Mouse (Mus musculus): ENCODE results near the gene Sorcs1. TPM values are rescaled to one million over a fixed set of nuclear protein-coding genes. Genes with fewer than 3 reads are reported as not detected.

Gene Sorcs1
- polyA plus RNA-seq, 1 experiment from 2014 or later, result not detected

GRCm38 (mm10) chr19:50326151-50326550 is 352.3 kb downstream of the Sorcs1 start:
- H3K27ac ChIP-seq, result no peak overlapping the region
- H3K36me3 ChIP-seq (ENCODE audit: inconsistent target), result no peaks in the 10 kb centered on the region
- no peak overlapping the region for H3K4me3 ChIP-seq (ENCODE audit: inconsistent target)
- WGBS (ENCODE audit: missing documents), result 57% methylated on average over 3 of the region's 3 CpGs
- no peaks in the 10 kb centered on the region for H3K79me2 ChIP-seq (ENCODE audit: inconsistent target)

GRCm38 (mm10) chr19:50325686-50326085 is 352.8 kb downstream of the Sorcs1 start:
- 91% methylated on average over 10 of the region's 10 CpGs for WGBS (ENCODE audit: missing documents)
- no peak overlapping the region for H3K4me3 ChIP-seq (ENCODE audit: inconsistent target)
- no peaks in the 10 kb centered on the region for H3K79me2 ChIP-seq (ENCODE audit: inconsistent target)
- H3K27ac ChIP-seq, result no peak overlapping the region
- H3K36me3 ChIP-seq (ENCODE audit: inconsistent target), result no peaks in the 10 kb centered on the region

- Histone ChIP-seq H3K79me2 (ENCODE audit: inconsistent target) (no peaks in the 10 kb centered on the region), H3K36me3 (ENCODE audit: inconsistent target) (no peaks in the 10 kb centered on the region), H3K27ac (no peak overlapping the region), H3K4me3 (ENCODE audit: inconsistent target) (no peak overlapping the region)
- 85% methylated on average over 2 of the region's 2 CpGs for WGBS (ENCODE audit: missing documents)
These were observed 371.4 kb downstream of the Sorcs1 start for GRCm38 (mm10) chr19:50307046-50307445.

- no peaks in the 10 kb centered on the region for H3K36me3 ChIP-seq (ENCODE audit: inconsistent target)
- H3K27ac ChIP-seq, result no peak overlapping the region
- no peak overlapping the region for H3K4me3 ChIP-seq (ENCODE audit: inconsistent target)
- 85% methylated on average over 7 of the region's 7 CpGs for WGBS (ENCODE audit: missing documents)
- no peaks in the 10 kb centered on the region for H3K79me2 ChIP-seq (ENCODE audit: inconsistent target)
These were observed 384.2 kb downstream of the Sorcs1 start for GRCm38 (mm10) chr19:50294205-50294604.

GRCm38 (mm10) chr19:50264450-50264849 is 414.0 kb downstream of the Sorcs1 start:
- no peak overlapping the region for H3K27ac ChIP-seq
- no peak overlapping the region for H3K4me3 ChIP-seq (ENCODE audit: inconsistent target)
- no peaks in the 10 kb centered on the region for H3K36me3 ChIP-seq (ENCODE audit: inconsistent target)
- no peaks in the 10 kb centered on the region for H3K79me2 ChIP-seq (ENCODE audit: inconsistent target)
- WGBS (ENCODE audit: missing documents), result 40% methylated on average over 1 of the region's 1 CpGs

- WGBS (ENCODE audit: missing documents), result 39% methylated on average over 16 of the region's 16 CpGs
These were observed 419.6 kb downstream of the Sorcs1 start for GRCm38 (mm10) chr19:50258718-50259413.

GRCm38 (mm10) chr19:50220476-50220875 is 458.0 kb downstream of the Sorcs1 start:
- WGBS (ENCODE audit: missing documents), result 80% methylated on average over 5 of the region's 5 CpGs
- Histone ChIP-seq H3K27ac (no peak overlapping the region), H3K36me3 (ENCODE audit: inconsistent target) (no peaks in the 10 kb centered on the region), H3K79me2 (ENCODE audit: inconsistent target) (no peaks in the 10 kb centered on the region), H3K4me3 (ENCODE audit: inconsistent target) (no peak overlapping the region)

More at GRCm38 (mm10) chr19:50258718-50259413, 419.6 kb downstream of the Sorcs1 start:
- Histone ChIP-seq H3K27ac (no peak overlapping the region), H3K36me3 (ENCODE audit: inconsistent target) (no peaks in the 10 kb centered on the region), H3K4me3 (ENCODE audit: inconsistent target) (no peak overlapping the region), H3K79me2 (ENCODE audit: inconsistent target) (no peaks in the 10 kb centered on the region)

GRCm38 (mm10) chr19:50214466-50215228 is 463.8 kb downstream of the Sorcs1 start:
- Histone ChIP-seq H3K36me3 (ENCODE audit: inconsistent target) (no peaks in the 10 kb centered on the region), H3K27ac (no peak overlapping the region), H3K4me3 (ENCODE audit: inconsistent target) (no peak overlapping the region), H3K79me2 (ENCODE audit: inconsistent target) (no peaks in the 10 kb centered on the region)
- 51% methylated on average over 7 of the region's 7 CpGs for WGBS (ENCODE audit: missing documents)

- 75% methylated on average over 7 of the region's 7 CpGs for WGBS (ENCODE audit: missing documents)
- Histone ChIP-seq H3K36me3 (ENCODE audit: inconsistent target) (no peaks in the 10 kb centered on the region), H3K27ac (no peak overlapping the region), H3K4me3 (ENCODE audit: inconsistent target) (no peak overlapping the region), H3K79me2 (ENCODE audit: inconsistent target) (no peaks in the 10 kb centered on the region)
These were observed 468.0 kb downstream of the Sorcs1 start for GRCm38 (mm10) chr19:50210456-50210855.

- 94% methylated on average over 2 of the region's 6 CpGs for WGBS (ENCODE audit: missing documents)
- Histone ChIP-seq H3K27ac (no peak overlapping the region), H3K36me3 (ENCODE audit: inconsistent target) (no peaks in the 10 kb centered on the region), H3K4me3 (ENCODE audit: inconsistent target) (no peak overlapping the region), H3K79me2 (ENCODE audit: inconsistent target) (no peaks in the 10 kb centered on the region)
These were observed 474.1 kb downstream of the Sorcs1 start for GRCm38 (mm10) chr19:50204341-50204740.

- Histone ChIP-seq H3K79me2 (ENCODE audit: inconsistent target) (no peaks in the 10 kb centered on the region), H3K36me3 (ENCODE audit: inconsistent target) (no peaks in the 10 kb centered on the region), H3K4me3 (ENCODE audit: inconsistent target) (no peak overlapping the region), H3K27ac (no peak overlapping the region)
- 64% methylated on average over 1 of the region's 1 CpGs for whole genome bisulfite sequencing (ENCODE audit: missing documents)
These were observed 481.9 kb downstream of the Sorcs1 start for GRCm38 (mm10) chr19:50196592-50196991.

GRCm38 (mm10) chr19:50185769-50186715 is 492.4 kb downstream of the Sorcs1 start:
- Histone ChIP-seq H3K4me3 (ENCODE audit: inconsistent target) (no peak overlapping the region), H3K79me2 (ENCODE audit: inconsistent target) (no peaks in the 10 kb centered on the region), H3K27ac (no peak overlapping the region), H3K36me3 (ENCODE audit: inconsistent target) (no peaks in the 10 kb centered on the region)
- WGBS (ENCODE audit: missing documents), result 83% methylated on average over 10 of the region's 10 CpGs

- no peak overlapping the region for H3K27ac ChIP-seq
- no peaks in the 10 kb centered on the region for H3K36me3 ChIP-seq (ENCODE audit: inconsistent target)
- H3K79me2 ChIP-seq (ENCODE audit: inconsistent target), result no peaks in the 10 kb centered on the region
- no peak overlapping the region for H3K4me3 ChIP-seq (ENCODE audit: inconsistent target)
- WGBS (ENCODE audit: missing documents), result 28% methylated on average over 18 of the region's 21 CpGs
These were observed 493.4 kb downstream of the Sorcs1 start for GRCm38 (mm10) chr19:50184901-50185623.

- H3K79me2 ChIP-seq (ENCODE audit: inconsistent target), result no peaks in the 10 kb centered on the region
- no peak overlapping the region for H3K4me3 ChIP-seq (ENCODE audit: inconsistent target)
- no peaks in the 10 kb centered on the region for H3K36me3 ChIP-seq (ENCODE audit: inconsistent target)
- no peak overlapping the region for H3K27ac ChIP-seq
- WGBS (ENCODE audit: missing documents), result 75% methylated on average over 4 of the region's 4 CpGs
These were observed 499.6 kb downstream of the Sorcs1 start for GRCm38 (mm10) chr19:50178851-50179250.
